23 mouse cellular contexts compared by ENCODE assay signal in the genomic region with DNA sequence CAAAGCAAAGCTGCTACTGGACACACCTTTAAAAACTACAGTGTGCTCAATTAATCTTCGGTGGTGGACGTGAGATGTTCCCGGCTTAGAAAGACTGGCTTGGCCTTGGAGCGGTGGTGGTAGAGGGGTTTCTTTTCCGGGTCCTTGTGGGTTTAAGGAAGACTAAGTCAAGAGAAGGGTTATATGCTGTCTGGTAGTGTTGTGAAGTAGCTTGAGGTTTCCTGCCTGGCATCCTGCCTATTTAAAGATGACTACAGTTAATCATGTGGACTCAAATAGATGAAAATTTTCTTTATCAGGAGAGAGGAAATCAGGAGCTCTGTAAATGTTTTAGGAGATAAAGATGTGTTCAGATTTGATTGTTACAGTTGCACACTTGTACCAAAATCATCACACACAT. TPM values are rescaled to one million over a fixed set of nuclear protein-coding genes. Genes with fewer than 3 reads are reported as not detected.
"Had no signal": no experiment of that assay in that cellular context is flagged by ENCODE, and none has a peak within 500 bp of the region (broad histone marks: within the 10 kb centered on the region; RNA-seq: fewer than 3 reads in every experiment).

No protein-coding gene starts in this region.

- ATAC-seq: liver, embryonic 12.5 days; midbrain, embryonic 15.5 days had no signal

- H3K9me3 ChIP-seq: kidney, embryonic 15.5 days; limb, embryonic 12.5 days; limb, embryonic 15.5 days; liver, embryonic 12.5 days; liver, embryonic 15.5 days; midbrain, embryonic 12.5 days; midbrain, embryonic 15.5 days; neural tube, embryonic 12.5 days; neural tube, embryonic 15.5 days; stomach, embryonic 15.5 days had no signal

- H3K9ac ChIP-seq: kidney, embryonic 15.5 days; limb, embryonic 12.5 days; limb, embryonic 15.5 days; liver, embryonic 12.5 days; liver, embryonic 15.5 days; midbrain, embryonic 12.5 days; midbrain, embryonic 15.5 days; neural tube, embryonic 12.5 days; neural tube, embryonic 15.5 days; stomach, embryonic 15.5 days had no signal

- H3K4me3 ChIP-seq: kidney, embryonic 15.5 days; left cerebral cortex, adult 2 months; limb, embryonic 12.5 days; limb, embryonic 15.5 days; liver, embryonic 12.5 days; liver, embryonic 15.5 days; midbrain, embryonic 12.5 days; midbrain, embryonic 15.5 days; neural tube, embryonic 12.5 days; neural tube, embryonic 15.5 days; stomach, embryonic 15.5 days had no signal

- DNase-seq: kidney, adult 11 months; kidney, adult 8-10 months; kidney, postnatal 10 days; kidney, postnatal 36 days; layer of hippocampus, postnatal 36 days; left cerebral cortex, postnatal 4 days; lung, adult 18-20 months; right cerebral cortex, postnatal 25 days; spleen, adult 18-20 months; thymus, adult 18-20 months; thymus, postnatal 36 days had no signal

- H3K27me3 ChIP-seq: limb, embryonic 15.5 days; liver, embryonic 12.5 days; liver, embryonic 15.5 days; neural tube, embryonic 12.5 days; neural tube, embryonic 15.5 days; stomach, embryonic 15.5 days had no signal

- H3K27ac ChIP-seq: kidney, embryonic 15.5 days; left cerebral cortex, adult 2 months; limb, embryonic 12.5 days; limb, embryonic 15.5 days; liver, embryonic 12.5 days; liver, embryonic 15.5 days; midbrain, embryonic 12.5 days; midbrain, embryonic 15.5 days; neural tube, embryonic 12.5 days; neural tube, embryonic 15.5 days; stomach, embryonic 15.5 days had no signal

- H3K36me3 ChIP-seq: kidney, embryonic 15.5 days; limb, embryonic 12.5 days; limb, embryonic 15.5 days; liver, embryonic 12.5 days; liver, embryonic 15.5 days; midbrain, embryonic 12.5 days; midbrain, embryonic 15.5 days; neural tube, embryonic 12.5 days; neural tube, embryonic 15.5 days; stomach, embryonic 15.5 days had no signal

- H3K4me1 ChIP-seq: kidney, embryonic 15.5 days; limb, embryonic 12.5 days; limb, embryonic 15.5 days; liver, embryonic 12.5 days; liver, embryonic 15.5 days; midbrain, embryonic 15.5 days; neural tube, embryonic 15.5 days; stomach, embryonic 15.5 days had no signal

RNA-seq across cellular contexts. Expression of gene Cfap61, which starts 21.7 kb away (rescaled TPM):
- polyA plus RNA-seq: liver, embryonic 12.5 days; liver, embryonic 15.5 days; urinary bladder, adult 2 months had no signal
